Mouse (Mus musculus) T-helper 2 cell (primary cell): ENCODE data around the gene Zfp616.

Experiments
- in situ Hi-C: fragments of 300-600 bp; cut with MboI, MseI; formaldehyde crosslinking; loops from one replicate; pipeline ENCODE4 v1.15.1; 2025; ENCODE audit warnings: high pct_unique_total_duplicates

Gene Zfp616

DNA sequence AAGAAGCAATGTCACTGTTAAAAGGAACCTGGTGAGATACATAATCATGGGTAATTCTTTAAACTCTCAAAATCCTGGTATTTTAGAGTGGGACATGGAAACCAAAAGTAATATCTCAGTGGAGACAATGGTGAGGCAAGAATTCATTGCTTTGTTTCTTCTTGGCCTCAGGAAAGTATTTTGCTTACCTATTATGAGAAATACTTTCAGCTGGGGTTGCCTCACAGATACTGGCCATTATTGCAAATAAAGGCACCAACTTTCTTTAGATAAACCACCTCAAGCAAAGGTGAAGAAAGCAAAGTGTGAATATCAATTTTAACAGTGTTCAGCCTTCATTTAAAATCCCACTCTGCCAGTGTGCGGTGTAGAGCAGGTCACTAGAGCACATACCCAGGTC lies at the start of gene Zfp616:
Gene Zfp616, plus strand, starts transcription at position 301 of the 400 bp plus-strand sequence.
- in situ Hi-C loops, result no loop called here

DNA sequence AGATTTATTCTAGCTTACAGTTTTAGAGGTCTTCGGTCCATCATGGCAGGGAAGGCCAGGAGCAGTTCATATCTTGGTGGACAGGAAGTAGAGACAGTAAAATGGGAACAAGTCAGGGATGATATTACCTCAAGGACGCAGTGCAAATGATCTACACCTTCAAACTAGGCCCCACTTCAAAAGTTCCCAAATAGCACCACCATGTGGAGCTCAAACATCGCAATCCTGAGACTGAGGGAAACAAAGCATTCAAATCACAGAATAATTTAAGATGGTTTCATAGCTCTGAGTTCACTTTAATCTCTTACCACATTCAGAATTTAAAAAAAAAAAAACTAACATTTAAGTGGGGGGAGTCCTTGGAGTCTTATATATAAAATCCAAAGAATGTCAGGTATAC lies 18.4 kb upstream of the Zfp616 start:
- in situ Hi-C loops, result no loop called here

DNA sequence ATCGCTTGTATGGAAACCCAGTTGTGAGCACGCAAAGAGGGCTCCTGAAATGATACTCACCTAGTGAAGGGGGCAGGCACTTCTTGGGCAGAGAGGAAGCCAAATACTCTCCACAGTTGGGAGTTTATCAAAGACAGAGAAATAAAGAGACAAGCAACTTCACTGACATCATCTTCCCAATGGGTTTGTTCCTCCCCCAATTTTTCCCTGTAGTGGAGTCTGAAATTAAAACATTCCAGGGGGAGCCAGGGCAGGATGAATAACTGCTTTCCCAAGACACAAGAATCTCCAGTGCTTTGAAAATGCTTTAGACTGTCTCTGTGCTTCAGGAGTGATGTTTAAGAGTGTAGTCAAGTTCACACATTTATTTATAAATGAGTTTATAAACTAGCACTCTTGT lies 13.3 kb upstream of the Zfp616 start, which contains the start of the genes Olfr139 and Olfr399:
Gene Olfr139, minus strand, starts transcription at position 101 of the 400 bp plus-strand sequence.
Gene Olfr399, minus strand, starts transcription at position 165 of the 400 bp plus-strand sequence.
- in situ Hi-C loops, result no loop called here

DNA sequence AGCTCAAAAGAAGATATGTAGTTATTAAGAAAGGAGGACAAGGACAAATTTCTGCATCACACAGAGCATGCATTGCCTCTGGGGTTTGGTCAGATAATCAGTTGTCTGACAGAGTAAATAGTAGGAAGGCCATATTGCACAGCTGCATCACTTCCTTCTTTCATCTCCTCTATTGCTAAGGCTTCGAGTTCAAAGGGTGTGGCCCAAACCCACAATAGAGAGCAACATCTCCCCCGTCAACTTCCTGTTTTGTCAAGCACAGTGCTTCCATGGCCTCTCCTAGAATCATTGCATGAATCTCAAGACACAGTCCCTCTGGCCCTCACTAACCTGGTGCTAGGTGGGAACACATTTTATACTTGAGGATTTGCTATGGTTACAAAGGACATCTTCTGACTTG lies 31.0 kb downstream of the Zfp616 start:
- in situ Hi-C loops, result no loop called here

DNA sequence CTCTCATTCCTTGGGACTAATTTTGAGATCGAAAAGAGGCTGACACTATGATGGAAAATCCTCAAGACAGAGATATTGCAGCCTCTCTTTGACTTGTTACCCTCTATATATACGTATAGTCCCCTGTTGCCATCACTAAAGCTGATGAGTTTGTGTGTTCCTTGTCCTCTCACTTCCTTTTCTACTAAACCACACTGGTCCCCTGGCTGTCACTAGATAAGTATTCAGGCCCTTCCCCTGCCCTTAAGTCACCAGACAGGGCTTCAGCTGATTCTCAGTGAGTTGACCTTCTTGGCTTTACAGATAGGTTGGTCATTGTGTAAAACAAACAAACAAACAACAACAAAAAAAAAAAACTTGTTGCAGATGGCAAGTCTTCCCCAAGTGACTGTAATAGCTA lies 31.8 kb downstream of the Zfp616 start:
- in situ Hi-C loops, result no loop called here

DNA sequence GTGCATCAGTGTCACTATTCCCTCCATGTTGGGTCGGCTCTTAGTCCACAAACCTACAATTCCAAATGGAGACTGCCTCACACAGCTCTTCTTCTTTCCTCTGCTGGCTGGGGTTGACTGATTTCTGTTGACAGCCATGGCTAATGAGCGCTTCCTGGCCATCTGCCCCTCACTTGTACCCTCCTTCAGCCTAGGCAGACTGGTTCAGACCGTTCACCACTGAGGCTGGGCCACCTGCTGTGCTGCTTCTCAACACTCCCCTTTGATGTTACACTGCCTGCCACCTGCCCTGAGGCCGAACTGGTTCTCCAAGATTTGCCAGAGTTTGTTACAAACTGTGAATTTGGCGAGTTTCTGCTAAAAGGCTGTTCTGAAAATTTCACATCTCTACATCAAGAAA lies 35.3 kb downstream of the Zfp616 start:
- in situ Hi-C loops, result no loop called here

DNA sequence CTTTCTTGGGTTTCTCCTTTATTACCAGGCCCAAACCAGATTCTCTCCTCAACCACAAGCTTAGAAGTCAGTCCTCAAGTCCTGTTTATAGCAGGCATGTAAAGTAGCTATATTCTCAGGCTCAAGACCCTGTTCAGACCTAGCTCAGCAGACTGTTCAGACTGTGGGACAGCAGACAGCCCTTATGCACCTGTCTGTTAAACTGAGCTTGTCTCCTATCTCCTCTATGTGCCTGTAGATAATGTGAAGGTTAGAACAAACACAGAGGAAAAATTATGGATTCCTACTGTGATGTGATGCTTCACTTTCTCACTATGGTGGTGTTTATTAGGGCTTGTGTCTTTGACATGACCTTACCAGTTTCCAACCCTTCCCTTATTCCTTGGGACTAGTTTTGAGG lies 43.7 kb downstream of the Zfp616 start, which contains the start of gene Olfr401:
Gene Olfr401, plus strand, starts transcription at position 301 of the 400 bp plus-strand sequence.
- in situ Hi-C loops, result no loop called here
